Mouse (Mus musculus) CH12F3 (cell line): ENCODE measurements around the gene Kmo.

ENCODE experiments used
- in situ Hi-C: fragments of 300-500 bp; cut with MboI; formaldehyde crosslinking; loops from 2 replicates; pipeline ENCODE4 v1.14.3; 2020; ENCODE audit warnings: low sequenced_read_pairs

Kmo gene

DNA sequence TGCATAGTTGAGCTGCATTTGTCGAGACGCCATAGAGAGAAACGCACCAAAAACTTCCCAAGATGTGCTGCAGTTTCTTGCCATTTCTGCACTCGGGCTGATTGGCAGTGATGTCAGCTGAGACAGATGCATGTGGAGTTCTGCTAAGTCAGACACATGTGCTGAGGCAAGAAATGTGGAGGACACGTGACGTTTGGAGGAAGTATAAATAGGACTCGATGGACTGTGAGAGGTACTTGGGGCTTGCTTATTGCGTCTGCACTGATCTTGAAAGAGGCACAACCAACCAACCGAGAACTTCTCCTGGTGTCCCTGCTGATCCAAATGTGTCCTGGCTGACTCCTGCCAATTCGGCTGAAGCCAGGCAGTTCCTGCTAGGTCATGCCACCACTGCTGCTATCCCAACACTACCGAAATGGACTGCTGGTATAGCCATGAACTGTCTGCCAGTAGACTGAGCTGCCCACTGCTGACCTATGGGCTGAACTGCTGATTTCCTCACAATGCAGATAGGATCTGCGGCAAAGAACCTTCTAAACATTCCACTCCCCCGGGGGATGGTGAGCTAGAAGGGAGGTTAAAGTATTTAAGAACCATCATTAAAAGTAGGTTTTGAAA lies at the start of gene Kmo:
Gene Kmo, plus strand, starts transcription at position 568 of the 618 bp plus-strand sequence.
- in situ Hi-C loops: no loop called here

DNA sequence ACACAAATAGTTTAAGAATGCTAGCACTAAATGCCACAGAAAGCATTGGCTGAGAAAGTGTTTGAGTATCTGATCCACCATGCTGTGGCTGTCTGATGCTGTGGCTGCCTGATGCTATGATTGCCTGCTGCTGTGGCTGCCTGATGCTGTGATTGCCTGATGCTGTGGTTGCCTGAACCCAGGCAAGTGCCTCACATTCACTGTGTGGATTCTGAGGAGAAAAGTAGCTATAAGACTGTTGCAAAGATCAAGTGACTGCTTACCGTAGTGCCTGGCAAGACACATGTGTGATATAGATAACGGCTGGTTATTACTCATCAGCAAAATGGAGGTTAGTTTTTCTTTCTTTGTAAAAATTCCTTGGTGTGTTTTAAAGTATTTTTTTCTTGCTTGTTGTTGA lies 46.1 kb upstream of the Kmo start:
- in situ Hi-C loops: no loop called here

DNA sequence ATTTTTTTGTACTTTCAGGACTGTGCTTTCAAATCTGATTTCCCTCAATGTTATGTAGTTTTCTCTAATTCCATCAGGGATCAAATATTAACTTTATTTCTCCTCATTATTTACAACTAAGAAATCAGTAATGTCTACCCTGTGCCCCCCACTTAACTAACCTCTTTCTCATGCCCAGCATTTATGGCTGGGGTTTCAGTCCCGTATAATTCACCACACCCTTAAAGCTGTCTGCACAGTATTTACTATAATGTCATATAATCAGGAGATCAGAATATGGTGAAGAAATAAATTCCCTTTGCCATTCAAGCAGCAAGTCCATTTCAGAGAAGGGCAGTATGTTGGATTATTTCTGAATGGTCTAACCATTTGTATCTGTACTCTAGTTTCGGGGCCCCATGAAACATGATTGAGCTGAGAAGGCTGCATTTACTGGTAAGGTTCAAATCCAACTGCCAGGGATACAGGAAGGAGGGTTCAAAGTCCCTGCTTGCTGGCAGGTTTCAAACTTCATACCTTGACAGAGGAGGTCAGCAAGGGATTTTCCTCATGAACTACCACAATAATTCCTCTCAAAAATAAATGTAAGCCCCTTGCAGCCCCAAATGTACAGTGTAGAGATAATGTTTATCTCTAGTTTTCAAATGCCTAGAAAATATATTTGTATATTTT lies 41.6 kb upstream of the Kmo start:
- in situ Hi-C loops: no loop called here

DNA sequence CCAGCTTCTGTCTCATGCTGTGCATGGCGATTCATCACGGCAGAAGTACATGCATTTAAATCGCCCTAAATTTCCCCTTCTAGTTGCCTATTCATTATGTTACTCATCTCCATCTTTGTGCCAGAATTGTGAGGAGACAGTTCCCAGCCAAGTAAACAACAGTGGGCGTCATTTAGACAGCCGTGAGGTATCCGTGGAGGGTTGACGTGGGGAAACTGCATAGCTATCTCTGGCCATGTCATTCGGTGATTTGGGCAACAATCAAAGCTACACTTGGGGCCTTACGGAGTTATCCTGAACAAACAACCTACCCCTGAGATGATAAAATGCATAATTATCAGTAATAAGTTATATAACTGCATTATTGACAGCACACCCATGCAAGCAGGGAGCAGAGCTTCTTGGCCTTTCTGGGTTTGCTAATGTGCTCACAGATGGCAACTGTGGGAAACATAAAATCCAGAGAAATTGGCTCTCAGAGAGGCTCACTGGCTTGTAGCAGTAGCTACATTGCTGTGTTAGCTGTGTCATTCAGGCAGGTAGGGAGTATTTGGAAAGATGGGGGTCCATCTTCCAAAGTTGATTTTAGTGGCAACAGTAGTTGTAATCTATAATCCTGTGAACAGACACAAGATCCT lies 40.5 kb upstream of the Kmo start:
- in situ Hi-C loops: no loop called here

DNA sequence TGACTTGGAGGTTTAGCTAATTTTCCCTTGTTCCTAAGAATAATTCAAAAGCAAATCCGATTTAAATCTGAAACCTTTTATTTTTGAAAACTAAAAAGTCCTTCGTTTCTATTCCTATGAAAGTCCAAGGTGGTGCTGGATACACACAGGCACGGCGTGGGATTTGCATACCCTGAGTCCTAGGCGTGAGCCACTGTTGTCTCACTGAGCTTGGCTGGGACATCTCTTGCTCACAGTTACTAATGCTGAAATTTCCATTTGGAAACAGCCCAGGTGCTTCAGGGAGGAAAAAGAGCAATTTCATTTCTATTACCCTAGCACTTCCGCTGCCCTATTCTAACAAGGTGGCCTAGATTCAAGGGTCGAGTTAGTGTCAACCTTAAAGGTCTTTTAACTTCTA lies 39.8 kb upstream of the Kmo start:
- in situ Hi-C loops: no loop called here

DNA sequence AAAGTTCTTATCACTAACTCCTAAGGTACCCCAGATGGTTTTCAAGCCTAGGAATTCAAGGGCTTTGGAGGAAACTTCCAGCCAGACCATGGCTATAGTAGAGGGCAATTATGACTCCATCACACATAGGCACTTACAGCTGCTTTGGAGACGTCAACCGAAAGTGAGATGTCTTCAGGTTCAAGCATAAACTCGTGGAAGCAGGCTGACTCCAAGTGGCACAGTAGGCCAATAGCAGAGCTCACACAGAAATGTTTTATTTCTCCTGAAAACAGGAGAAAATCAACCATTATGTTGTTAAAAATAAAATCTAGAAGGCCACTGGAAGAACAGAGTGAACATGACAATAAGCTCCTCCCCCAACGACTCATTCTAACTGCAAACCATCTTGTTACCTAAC lies 37.4 kb upstream of the Kmo start:
- in situ Hi-C loops: no loop called here

DNA sequence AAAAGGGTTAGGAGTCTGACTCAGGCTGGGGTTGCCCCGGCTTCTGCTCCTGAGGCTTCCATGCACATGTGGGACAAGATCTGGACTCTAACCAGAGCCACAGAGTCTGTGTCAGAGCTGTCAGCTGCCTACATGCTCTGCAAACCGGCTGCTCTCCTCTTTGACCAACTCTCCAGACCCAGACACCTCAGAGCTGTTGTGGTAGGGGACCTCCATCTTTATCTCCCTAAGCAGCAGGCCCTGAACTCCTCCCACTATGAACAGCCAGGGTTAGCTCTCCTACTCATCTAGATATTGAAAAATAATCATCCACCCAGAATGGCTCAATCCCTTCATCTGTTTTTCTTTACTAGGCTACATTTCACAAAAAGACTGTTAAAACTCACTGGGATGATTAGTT lies 34.9 kb upstream of the Kmo start:
- in situ Hi-C loops: no loop called here

DNA sequence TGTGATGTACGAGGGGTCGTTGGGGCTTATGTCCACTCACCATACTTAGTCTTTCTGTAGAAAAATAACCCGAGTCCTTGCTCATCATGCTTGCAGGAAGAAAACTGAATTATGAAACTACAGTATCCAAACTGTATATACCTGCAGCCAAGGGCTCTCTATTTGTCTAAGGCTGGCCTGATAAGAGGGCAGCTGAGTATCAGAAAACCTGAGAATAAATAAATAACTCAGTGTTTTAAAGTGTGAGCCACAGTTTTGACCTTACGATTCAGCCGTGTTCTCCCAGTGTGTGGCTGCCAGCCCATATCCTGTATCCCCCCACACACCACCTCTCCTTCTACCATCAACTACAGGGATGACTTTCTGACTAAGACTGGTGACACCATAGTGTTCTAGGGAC lies 33.5 kb upstream of the Kmo start:
- in situ Hi-C loops: no loop called here

DNA sequence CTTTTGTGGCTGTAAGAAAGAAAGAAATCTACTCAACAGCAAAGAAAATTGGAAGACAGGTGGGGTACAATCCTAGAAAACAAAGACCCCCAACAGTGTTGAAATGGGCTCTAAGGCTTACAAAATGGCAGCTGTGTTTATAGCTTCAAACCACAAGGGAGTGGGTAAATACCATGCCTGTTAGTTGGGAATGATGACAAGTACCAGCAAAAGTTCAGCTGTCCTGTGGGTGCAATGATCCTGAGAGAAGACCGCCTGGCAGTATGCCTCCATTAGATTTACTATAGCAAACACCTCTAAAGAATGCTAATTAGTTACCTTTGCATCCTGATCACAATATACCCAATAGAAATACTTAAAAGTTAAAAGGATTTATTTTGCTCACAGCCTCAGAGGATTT lies 27.3 kb upstream of the Kmo start:
- in situ Hi-C loops: no loop called here

DNA sequence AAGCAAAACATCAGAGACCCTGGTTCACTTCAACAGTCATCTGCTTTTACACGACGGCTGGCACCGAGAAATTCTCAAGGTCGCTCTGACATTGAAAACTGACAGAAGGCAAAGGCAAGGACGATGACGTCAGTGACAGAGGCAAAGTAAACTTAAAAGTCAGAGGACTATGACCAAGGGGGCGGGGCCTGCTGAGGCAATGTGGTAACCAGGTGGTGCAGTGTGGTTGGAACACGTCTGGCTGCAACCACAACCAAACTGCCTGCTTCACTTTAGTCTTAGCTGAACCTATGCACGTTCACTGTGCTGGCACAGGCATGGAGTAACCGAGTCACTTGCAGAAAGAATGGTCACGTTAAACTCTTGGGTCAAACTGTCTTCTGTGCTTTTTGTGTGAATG lies 17.9 kb upstream of the Kmo start:
- in situ Hi-C loops: no loop called here

DNA sequence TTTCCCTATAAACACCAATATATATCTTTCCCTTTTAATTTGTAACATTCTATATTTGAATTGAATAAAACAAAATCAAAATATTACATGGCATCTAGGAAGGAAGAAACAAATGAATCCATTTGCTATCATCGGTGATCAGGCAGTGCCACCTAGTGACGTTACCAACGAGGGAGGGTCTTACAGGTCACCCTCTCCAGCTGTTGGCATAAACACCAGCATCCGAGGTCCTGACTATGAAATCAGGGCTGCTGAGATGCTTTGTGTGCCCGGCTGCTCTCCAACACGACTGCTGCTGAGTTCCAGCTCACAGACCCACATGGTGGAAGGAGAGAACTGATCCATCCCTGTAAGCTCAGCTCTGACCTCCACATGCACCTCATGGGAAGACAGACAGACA lies 16.8 kb upstream of the Kmo start:
- in situ Hi-C loops: no loop called here

DNA sequence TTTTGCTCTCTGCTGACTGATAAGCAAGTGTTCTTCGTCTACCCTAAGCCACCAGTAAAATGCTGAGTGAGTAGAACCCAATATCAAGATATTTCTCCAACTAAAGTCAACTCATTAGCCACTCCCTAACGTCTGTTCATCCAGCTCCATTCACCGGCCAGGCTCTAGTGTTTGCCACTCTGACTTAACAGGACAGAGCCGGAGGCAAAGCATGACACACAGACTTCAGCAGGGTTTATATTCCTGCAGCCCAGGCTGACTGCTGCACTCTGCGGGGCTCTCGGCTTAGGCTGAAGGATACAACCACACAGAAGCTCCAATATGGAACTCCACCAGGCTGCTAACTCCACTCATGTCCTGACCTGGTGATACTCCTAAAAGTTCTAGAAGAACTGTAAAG lies 12.9 kb upstream of the Kmo start:
- in situ Hi-C loops: no loop called here

DNA sequence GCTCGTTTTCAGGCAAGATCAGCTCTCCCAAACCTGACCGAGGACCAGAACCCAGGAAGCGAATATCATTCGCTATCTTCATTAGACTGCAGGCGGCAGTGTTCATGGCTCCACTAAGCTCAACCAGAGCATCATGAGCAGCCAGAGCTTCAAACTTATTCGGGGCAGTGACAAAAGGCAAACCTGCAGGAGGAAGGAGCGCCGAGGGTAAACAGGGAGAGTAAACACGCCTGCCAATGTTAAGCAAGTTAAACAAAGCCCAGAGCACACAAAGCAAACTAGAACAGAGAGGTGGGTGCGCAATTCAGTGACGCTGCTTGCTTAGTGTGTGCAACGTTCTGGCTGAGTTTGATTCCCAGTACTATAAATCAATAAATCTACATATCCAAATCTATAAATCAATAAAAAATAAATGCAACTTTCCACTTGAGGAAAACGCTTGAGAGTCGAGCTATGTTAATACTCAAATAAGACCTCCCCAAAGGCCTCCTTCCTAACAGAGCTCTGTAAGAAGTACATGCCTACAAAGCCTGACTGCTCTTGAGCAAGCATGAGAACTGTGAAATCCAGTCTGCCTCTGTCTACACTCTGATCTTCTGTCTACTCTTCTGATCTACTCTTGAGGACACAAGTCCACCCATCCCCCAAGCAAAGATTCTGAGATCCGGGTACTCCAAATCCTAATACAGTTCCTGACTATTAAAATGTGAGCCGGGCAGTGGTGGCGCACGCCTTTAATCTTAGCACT lies 12.2 kb upstream of the Kmo start:
- in situ Hi-C loops: no loop called here

DNA sequence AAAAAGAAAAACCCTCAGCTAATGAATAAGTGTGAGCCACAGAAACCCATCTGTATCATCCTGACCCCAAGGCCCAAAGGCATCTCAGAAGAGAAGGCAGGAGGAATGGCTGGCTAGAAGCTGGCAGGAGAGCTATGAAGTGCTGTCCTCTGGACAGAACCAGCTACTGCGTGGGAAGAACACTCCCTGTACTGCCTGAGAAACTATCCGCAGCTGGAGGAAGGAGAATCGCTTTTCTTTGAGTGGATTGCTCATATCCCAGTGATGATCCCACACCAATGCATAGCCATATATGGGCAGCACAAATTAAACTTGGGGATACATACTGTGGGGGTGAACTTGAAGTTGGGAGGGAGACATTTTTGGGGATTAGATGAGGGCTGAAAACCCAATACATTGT lies 11.5 kb upstream of the Kmo start:
- in situ Hi-C loops: no loop called here

DNA sequence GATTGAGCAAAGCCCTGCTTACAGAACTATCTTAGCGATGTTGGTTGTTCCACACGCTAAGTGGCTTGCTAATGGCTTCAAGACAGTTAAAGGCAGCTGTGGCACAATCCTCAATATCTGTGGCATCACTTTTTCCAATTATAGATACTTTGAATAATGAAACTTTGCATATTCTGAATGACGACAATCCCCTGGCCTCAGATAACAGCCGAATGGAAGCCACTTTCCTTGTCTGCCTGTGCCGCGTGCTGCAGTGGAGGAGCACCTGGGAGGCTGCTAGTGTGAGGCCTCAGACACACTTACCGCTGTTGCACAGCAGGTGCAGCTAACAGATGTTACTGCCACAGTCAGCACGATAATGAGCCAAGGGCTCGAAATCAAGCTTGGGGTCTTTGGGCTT lies 5.2 kb upstream of the Kmo start:
- in situ Hi-C loops: no loop called here

DNA sequence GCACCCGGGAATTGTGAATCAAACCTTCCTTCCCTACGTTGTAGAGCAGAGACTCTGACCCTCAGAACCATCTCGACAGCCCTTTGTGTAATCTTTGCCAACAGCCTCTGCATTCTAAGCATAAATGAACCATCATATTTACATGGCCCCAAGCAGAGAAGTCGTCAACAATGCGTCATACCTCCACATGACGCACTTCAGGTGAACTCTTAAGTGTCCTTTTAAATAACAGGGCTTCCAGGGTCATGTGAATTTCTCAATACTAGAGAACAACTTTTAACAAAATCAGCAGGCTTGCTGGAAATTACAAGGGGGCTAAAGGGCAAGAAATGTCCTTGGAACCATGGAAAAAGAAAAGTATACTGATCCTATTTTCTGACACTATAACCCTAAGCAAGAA lies 3.5 kb downstream of the Kmo start:
- in situ Hi-C loops: no loop called here

DNA sequence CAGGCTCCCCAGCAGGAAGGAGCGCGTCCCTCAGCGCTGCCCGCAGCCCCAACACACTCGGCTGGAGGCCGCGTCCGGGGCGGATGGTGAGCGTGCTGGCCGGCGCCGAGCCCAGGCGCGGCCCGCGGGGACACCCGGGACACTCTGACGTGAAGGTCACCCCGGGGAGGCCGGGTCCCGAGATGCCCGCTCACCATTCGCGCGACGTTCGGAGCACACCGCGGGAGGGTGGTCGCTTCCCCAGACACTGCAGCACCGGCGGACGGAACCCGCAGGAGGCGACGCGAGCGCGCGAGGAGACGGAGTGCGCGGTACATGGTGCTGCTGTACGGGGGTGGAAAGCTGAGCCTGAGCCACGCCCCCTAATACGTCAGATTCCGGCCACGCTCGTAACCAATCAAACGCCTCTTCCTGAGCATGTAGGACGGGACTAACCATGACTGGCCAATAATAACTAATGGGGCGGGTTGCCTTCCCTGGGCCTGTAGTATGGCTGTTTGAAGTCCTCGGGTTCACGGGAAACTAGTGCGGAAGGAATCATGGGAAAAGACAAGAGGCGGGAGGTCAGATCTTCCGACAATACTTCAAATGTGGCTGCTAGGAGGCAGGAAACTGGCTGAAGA lies 5.2 kb downstream of the Kmo start, which contains the start of gene Fh1:
Gene Fh1, minus strand, starts transcription at position 379 of the 623 bp plus-strand sequence.
- in situ Hi-C loops: no loop called here

DNA sequence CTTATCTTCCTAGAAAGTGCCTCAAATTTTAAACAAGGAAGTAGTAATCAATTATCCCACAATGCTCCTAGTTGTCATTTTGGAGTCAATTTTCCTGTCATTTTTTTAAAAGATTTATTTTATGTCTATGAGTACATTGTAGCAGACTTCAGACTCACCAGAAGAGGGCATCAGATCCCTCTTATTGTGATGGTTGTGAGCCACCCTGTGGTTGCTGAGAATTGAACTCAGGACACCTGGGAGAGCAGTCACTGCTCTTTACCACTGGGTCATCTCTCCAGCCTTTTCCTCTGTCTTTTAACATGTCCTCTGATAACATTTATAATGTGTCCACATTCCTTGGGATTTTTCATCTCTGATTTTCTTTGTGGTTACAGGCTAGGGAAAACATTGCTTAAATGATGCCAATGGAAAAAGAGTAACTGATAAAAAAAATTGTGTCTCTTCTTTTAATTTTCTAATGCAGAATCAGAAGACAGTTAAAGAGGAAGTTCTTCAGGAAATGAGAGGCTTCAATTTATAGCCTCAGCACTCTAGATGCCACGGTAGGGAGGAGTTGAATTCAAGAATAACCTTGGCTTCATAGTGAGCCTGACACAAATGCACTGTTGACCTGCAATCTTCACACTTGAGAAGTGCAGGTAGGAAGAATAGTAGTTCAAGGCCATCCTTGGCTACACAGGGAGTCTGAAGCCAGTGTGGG lies 6.0 kb downstream of the Kmo start:
- in situ Hi-C loops: no loop called here

DNA sequence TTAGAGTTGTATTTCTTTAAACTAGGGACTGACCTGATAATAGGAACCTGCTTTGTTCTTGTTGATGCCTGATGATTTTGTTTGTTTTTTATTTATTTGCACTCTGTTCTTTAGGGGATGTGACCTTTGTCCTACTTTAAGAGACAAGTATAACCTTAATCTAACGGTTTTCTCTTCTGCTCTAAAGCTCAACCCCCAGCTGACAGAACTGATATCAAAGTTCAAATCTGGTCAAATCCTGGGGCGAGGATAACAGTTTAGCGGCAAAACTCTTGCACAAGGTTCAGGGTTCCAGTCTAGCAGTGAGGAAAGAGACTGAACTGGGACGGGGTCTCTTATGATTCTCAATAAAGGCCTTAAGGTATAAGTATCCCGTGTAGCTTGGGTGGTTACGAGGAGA lies 9.1 kb downstream of the Kmo start:
- in situ Hi-C loops: no loop called here

DNA sequence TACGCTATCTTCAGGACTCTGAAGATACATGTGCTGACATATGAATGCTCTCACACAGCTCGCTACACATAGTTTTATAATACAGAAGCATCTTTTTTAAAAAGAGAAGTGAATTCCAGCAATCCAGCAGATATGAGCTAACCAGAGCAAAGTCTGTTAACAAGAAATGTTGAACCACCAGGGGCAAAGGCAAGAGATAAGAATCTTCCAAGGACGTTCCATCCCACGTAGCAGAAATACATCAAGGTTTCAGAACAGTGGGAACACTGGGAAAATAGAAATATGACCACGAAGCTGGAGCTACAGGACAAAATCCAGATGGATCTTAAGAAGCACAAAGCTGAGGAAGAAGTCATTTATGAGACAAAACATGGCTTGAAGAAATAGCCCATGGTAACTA lies 10.2 kb downstream of the Kmo start:
- in situ Hi-C loops: no loop called here

DNA sequence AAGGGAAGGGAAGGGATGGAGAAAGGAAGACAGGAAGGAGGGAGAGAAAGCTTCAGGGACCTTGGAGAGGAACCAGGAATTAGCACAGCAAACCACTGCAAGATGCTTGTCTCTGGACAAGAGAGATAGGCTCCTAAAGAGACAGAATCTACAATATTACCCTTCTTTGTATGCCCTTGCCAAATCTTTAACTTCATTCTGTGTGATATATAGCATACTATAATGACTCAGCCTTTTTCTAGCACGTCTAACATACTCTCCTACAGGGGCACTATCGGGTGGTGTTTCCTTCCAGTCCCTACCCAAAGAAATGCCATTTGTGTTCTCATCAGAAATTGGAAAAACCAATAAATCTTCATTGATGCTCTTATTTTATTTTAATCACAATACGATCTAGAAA lies 10.9 kb downstream of the Kmo start:
- in situ Hi-C loops: no loop called here
